Mouse (Mus musculus): ENCODE data around the gene Dram1. TPM values are rescaled to one million over a fixed set of nuclear protein-coding genes. Genes with fewer than 3 reads are reported as not detected.
"Not testable (repeated sequence)": the region's sequence is repeated elsewhere in the genome, so short reads cannot be mapped to it uniquely, and the experiment has no call there.

The Dram1 gene
- polyA plus RNA-seq, 1 experiment from 2014 or later = 1.2 TPM

DNA sequence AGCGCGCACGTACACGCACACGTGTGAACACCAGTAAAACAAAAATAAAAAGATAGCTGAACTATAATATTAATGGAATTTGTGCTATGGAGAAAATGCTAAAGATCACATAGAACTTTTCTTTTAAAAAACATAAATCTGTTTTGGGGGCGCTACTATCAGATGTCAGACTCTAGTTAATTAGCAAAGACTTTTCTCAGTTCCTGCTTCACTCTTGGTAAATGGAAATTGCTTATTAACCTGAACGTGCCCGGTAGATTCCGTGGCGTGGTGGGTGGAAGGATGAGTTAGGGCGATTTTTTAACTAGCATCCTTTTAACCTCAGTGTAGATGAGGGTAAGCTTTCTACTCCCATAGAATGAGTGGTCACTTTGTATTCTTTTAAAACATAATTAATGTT is 6.4 kb upstream of the Dram1 start:
- no peak overlapping the region for H3K27ac ChIP-seq (ENCODE audit: poor library complexity, severe bottlenecking)
- no peak overlapping the region for H3K4me3 ChIP-seq
- no peaks in the 10 kb centered on the region for H3K9me3 ChIP-seq (replicated peaks)
- no peaks in the 10 kb centered on the region for H3K27me3 ChIP-seq (replicated peaks)
- H3K4me2 ChIP-seq = no peak overlapping the region
- H3K9ac ChIP-seq = no peak overlapping the region
- ATAC-seq (ENCODE audit: insufficient number of reproducible peaks, low FRiP score) = no peak
- WGBS = 90% methylated on average over 11 of the region's 11 CpGs
- H3K4me1 ChIP-seq (replicated peaks) = peaks cover 54% of the 10 kb centered on the region
- H3K36me3 ChIP-seq = no peaks in the 10 kb centered on the region

GRCm38 (mm10) chr10:88384081-88384480 is 5.2 kb upstream of the Dram1 start:
- H3K27me3 ChIP-seq (replicated peaks) = no peaks in the 10 kb centered on the region
- no peak overlapping the region for H3K27ac ChIP-seq (ENCODE audit: poor library complexity, severe bottlenecking)
- no peak for ATAC-seq (ENCODE audit: insufficient number of reproducible peaks, low FRiP score)
- 41% methylated on average over 5 of the region's 5 CpGs for WGBS
- peaks cover 45% of the 10 kb centered on the region for H3K4me1 ChIP-seq (replicated peaks)
- H3K9me3 ChIP-seq (replicated peaks) = no peaks in the 10 kb centered on the region
- no peak overlapping the region for H3K9ac ChIP-seq
- no peak overlapping the region for H3K4me2 ChIP-seq
- H3K36me3 ChIP-seq = no peaks in the 10 kb centered on the region
- H3K4me3 ChIP-seq = no peak overlapping the region

GRCm38 (mm10) chr10:88383479-88383878 is 4.6 kb upstream of the Dram1 start:
- no peak for ATAC-seq (ENCODE audit: insufficient number of reproducible peaks, low FRiP score)
- no peak overlapping the region for H3K4me3 ChIP-seq
- no peak overlapping the region for H3K27ac ChIP-seq (ENCODE audit: poor library complexity, severe bottlenecking)
- peaks cover 43% of the 10 kb centered on the region for H3K4me1 ChIP-seq (replicated peaks)
- H3K9me3 ChIP-seq (replicated peaks) = no peaks in the 10 kb centered on the region
- H3K9ac ChIP-seq = no peak overlapping the region
- 52% methylated on average over 4 of the region's 4 CpGs for WGBS
- H3K27me3 ChIP-seq (replicated peaks) = no peaks in the 10 kb centered on the region
- no peaks in the 10 kb centered on the region for H3K36me3 ChIP-seq
- H3K4me2 ChIP-seq = no peak overlapping the region

GRCm38 (mm10) chr10:88382009-88382408 is 3.1 kb upstream of the Dram1 start:
- Histone ChIP-seq H3K27me3 (replicated peaks) (no peaks in the 10 kb centered on the region), H3K27ac (ENCODE audit: poor library complexity, severe bottlenecking) (no peak overlapping the region), H3K4me2 (no peak overlapping the region), H3K4me3 (no peak overlapping the region), H3K4me1 (replicated peaks) (peaks cover 43% of the 10 kb centered on the region), H3K36me3 (no peaks in the 10 kb centered on the region), H3K9me3 (replicated peaks) (no peaks in the 10 kb centered on the region), H3K9ac (no peak overlapping the region)
- 35% methylated on average over 6 of the region's 6 CpGs for WGBS
- ATAC-seq (ENCODE audit: insufficient number of reproducible peaks, low FRiP score) = no peak

- Histone ChIP-seq H3K9me3 (replicated peaks) (no peaks in the 10 kb centered on the region), H3K9ac (no peak overlapping the region), H3K4me1 (replicated peaks) (peaks cover 41% of the 10 kb centered on the region), H3K4me3 (no peak overlapping the region), H3K36me3 (no peaks in the 10 kb centered on the region), H3K27ac (ENCODE audit: poor library complexity, severe bottlenecking) (no peak overlapping the region), H3K27me3 (replicated peaks) (no peaks in the 10 kb centered on the region), H3K4me2 (peak overlapping the region; percentile 86; the same call in 1 of the 2 replicates)
- no peak for ATAC-seq (ENCODE audit: insufficient number of reproducible peaks, low FRiP score)
- 81% methylated on average over 4 of the region's 4 CpGs for WGBS
Measured at GRCm38 (mm10) chr10:88381286-88381685, 2.4 kb upstream of the Dram1 start.

DNA sequence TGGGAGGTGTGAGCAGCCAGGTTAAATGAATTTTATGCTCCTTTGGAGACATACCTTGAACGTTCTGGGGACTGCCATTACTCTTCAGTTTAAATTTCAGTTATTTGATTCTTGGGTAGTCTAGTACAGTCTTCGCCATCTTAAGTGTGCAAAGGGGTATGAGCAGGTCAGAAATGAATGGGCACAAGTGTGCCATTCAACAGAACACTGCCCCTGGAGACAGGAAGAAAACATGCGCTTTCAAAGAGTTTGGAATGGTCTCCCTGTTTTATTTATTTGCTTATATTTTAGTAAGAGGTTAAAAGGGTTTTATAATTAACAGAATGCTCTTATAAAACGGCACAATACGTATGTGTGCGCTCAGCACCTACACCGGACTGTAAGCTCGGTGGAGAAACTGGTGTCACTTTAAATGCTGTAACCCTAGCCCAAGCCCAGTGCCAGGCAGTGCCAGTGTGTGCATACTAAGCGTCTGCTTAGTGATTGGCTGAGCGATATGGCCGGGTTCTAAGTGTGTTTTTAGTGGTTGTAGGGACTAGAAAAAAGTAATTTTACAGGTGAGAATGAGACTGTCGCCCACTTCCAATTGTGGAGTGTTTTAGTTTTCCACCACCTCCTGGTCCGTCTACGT is 1.7 kb upstream of the Dram1 start:
- 53% methylated on average over 14 of the region's 14 CpGs for WGBS
- Histone ChIP-seq H3K9ac (no peak overlapping the region), H3K4me3 (peak overlapping the region; percentile 88), H3K36me3 (no peaks in the 10 kb centered on the region), H3K4me2 (peak overlapping the region; percentile 86), H3K27me3 (replicated peaks) (no peaks in the 10 kb centered on the region), H3K9me3 (replicated peaks) (no peaks in the 10 kb centered on the region), H3K4me1 (replicated peaks) (peaks cover 34% of the 10 kb centered on the region), H3K27ac (ENCODE audit: poor library complexity, severe bottlenecking) (no peak overlapping the region)
- ATAC-seq (ENCODE audit: insufficient number of reproducible peaks, low FRiP score) = no peak

DNA sequence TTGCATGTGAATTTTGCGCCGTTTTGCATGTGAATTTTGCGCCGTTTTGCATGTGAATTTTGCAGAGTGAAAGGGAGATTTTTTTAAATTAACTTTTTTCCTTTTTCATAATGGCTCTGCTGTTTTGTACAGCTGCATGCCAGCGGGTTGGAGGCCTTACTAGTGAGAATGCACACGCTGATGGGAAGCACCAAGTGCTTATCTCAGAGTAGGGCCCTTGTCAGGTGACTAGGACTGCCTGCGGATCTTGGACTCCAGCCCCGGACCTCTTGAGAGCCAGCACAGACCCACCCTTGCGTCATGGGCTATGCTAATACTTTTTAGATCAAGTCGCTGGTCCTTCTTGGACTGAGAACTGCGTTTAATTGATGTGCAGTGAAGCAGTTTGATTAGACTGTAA is 1.1 kb upstream of the Dram1 start:
- peak; percentile 72 for ATAC-seq (ENCODE audit: insufficient number of reproducible peaks, low FRiP score)
- no peaks in the 10 kb centered on the region for H3K36me3 ChIP-seq
- H3K4me2 ChIP-seq = peak overlapping the region; percentile 86
- H3K9ac ChIP-seq = peak overlapping the region; percentile 83
- H3K4me3 ChIP-seq = peak overlapping the region; percentile 88
- peaks cover 33% of the 10 kb centered on the region for H3K4me1 ChIP-seq (replicated peaks)
- no peaks in the 10 kb centered on the region for H3K9me3 ChIP-seq (replicated peaks)
- 0 out of 2 replicates have a peak overlapping the region, but pooled peaks have one; percentile 26 for H3K27ac ChIP-seq (ENCODE audit: poor library complexity, severe bottlenecking)
- no peaks in the 10 kb centered on the region for H3K27me3 ChIP-seq (replicated peaks)
- 3% methylated on average over 11 of the region's 11 CpGs for WGBS

DNA sequence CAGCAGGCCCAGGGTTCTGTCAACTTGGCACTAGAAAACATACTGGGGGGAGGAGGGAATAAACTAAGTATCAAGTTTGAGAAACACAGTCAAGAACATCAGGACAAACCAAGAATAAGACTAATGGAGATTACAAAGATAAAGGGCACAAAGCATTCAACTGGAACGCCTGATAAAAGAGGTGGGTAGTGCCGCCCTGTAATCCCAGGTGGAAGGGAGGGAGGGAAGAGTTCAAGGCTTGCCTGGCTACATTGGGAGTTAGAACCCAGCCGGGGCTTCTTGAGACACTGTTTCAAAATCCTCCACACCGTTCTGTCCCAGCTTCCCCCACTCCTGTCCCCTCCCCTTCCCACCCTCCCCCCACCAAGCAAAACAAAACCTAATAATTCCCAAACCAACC is 1.2 kb downstream of the Dram1 start:
- 67% methylated on average over 4 of the region's 4 CpGs for WGBS
- no peak overlapping the region for H3K27ac ChIP-seq (ENCODE audit: poor library complexity, severe bottlenecking)
- no peak for ATAC-seq (ENCODE audit: insufficient number of reproducible peaks, low FRiP score)
- no peaks in the 10 kb centered on the region for H3K27me3 ChIP-seq (replicated peaks)
- no peak overlapping the region for H3K9ac ChIP-seq
- no peak overlapping the region for H3K4me2 ChIP-seq
- H3K9me3 ChIP-seq (replicated peaks) = no peaks in the 10 kb centered on the region
- H3K4me1 ChIP-seq (replicated peaks) = peaks cover 22% of the 10 kb centered on the region
- no peaks in the 10 kb centered on the region for H3K36me3 ChIP-seq
- no peak overlapping the region for H3K4me3 ChIP-seq

GRCm38 (mm10) chr10:88376770-88377169 is 2.1 kb downstream of the Dram1 start:
- H3K9ac ChIP-seq = no peak overlapping the region
- WGBS = 7% methylated on average over 11 of the region's 11 CpGs
- H3K27ac ChIP-seq (ENCODE audit: poor library complexity, severe bottlenecking) = no peak overlapping the region
- peaks cover 18% of the 10 kb centered on the region for H3K4me1 ChIP-seq (replicated peaks)
- peak overlapping the region; percentile 32; the same call in 1 of the 2 replicates for H3K4me2 ChIP-seq
- H3K4me3 ChIP-seq = no peak overlapping the region
- no peak for ATAC-seq (ENCODE audit: insufficient number of reproducible peaks, low FRiP score)
- no peaks in the 10 kb centered on the region for H3K27me3 ChIP-seq (replicated peaks)
- H3K9me3 ChIP-seq (replicated peaks) = no peaks in the 10 kb centered on the region
- no peaks in the 10 kb centered on the region for H3K36me3 ChIP-seq

DNA sequence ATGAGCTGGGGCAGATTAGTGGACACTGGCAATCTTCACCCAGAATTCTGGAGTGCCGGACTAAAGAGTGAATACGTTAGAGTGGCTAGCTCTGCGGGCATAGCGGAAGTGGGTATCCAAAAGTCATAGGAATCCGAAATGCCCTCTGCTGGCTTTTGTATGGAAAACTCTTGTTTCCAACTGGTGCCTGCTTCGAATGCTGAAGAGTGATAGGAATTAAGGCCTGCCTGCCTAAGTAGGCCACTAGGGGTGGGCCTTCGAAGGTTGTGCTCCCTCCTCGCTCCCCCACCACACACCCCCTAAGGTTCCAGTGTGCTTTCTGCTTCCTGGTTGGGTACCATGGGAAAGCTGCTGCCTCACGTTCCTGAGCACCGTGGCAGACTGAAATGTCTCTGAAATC is 3.9 kb downstream of the Dram1 start:
- ATAC-seq (ENCODE audit: insufficient number of reproducible peaks, low FRiP score) = no peak
- Histone ChIP-seq H3K4me3 (no peak overlapping the region), H3K27me3 (replicated peaks) (no peaks in the 10 kb centered on the region), H3K4me2 (peak overlapping the region; percentile 54), H3K27ac (ENCODE audit: poor library complexity, severe bottlenecking) (no peak overlapping the region), H3K36me3 (no peaks in the 10 kb centered on the region), H3K9me3 (replicated peaks) (0 out of 2 replicates have a peak, but pooled peaks cover 6% of the 10 kb centered on the region), H3K9ac (no peak overlapping the region), H3K4me1 (replicated peaks) (0 out of 2 replicates have a peak, but pooled peaks cover under 1% of the 10 kb centered on the region)
- 23% methylated on average over 10 of the region's 10 CpGs for WGBS

DNA sequence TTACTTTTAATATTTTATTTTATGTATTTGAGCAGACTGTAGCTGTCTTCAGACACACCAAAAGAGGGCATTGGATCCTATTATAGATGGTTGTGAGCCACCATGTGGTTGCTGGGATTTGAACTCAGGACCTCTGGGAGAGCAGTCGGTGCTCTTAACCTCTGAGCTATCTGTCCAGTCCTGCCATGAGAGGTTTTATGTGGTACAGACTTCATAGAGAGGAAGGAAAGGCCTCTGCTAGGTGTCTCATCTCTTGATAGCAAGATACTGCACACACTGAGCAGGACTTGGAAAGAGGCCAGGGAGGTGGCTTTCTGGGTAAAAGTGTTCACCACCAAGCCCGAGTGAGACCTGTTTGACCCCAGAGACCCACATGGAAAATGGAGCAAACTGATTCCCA is 5.9 kb downstream of the Dram1 start:
- H3K4me2 ChIP-seq; H3K27me3 ChIP-seq (replicated peaks); H3K4me1 ChIP-seq (replicated peaks); H3K27ac ChIP-seq (ENCODE audit: poor library complexity, severe bottlenecking); H3K36me3 ChIP-seq; H3K9ac ChIP-seq; H3K4me3 ChIP-seq; ATAC-seq (ENCODE audit: insufficient number of reproducible peaks, low FRiP score); H3K9me3 ChIP-seq (replicated peaks): not testable (repeated sequence)
- 62% methylated on average over 2 of the region's 2 CpGs for WGBS

DNA sequence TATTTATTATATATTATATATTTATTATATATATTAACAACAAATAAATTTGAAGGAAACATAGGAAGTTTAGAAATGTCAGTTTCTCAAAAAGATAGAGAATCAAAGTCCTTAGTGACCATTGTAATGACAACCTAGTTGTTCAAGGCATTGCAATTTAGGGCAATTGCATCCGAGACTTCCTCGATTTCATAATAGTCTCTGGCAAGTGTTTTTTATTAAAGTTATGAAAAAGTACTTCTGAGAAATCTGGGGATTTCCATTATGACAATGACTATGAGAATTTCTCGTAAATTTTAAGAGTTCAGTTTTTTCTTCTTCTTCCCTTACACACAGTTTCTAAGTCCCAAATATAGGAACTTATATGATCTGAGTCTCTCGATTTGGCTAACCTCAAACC is 6.4 kb downstream of the Dram1 start:
- H3K4me3 ChIP-seq = no peak overlapping the region
- no peaks in the 10 kb centered on the region for H3K27me3 ChIP-seq (replicated peaks)
- WGBS = 83% methylated on average over 4 of the region's 4 CpGs
- H3K27ac ChIP-seq (ENCODE audit: poor library complexity, severe bottlenecking) = no peak overlapping the region
- H3K36me3 ChIP-seq = no peaks in the 10 kb centered on the region
- H3K4me2 ChIP-seq = no peak overlapping the region
- H3K4me1 ChIP-seq (replicated peaks) = no peaks in the 10 kb centered on the region
- no peak overlapping the region for H3K9ac ChIP-seq
- no peak for ATAC-seq (ENCODE audit: insufficient number of reproducible peaks, low FRiP score)
- H3K9me3 ChIP-seq (replicated peaks) = 0 out of 2 replicates have a peak, but pooled peaks cover 8% of the 10 kb centered on the region

Measured in heart, embryonic 12.5 days (tissue).